Mouse (Mus musculus) embryo, embryonic 11.5 days (tissue): ENCODE data around the gene Dnajb12.

ENCODE experiments used
- DNase-seq: peaks from one replicate; pipeline ENCODE4 v3.0.0-alpha.2; 2012; ENCODE audit warnings: low read depth, low spot score

Gene Dnajb12

GRCm38 (mm10) chr10:59948363-59949254 lies 69.3 kb downstream of the Dnajb12 start:
- no peak for DNase-seq
